Comparison of ENCODE assay signal across 17 mouse cellular contexts in genomic region chr5:111233022-111233709, GRCm38 (mm10).
A peak's percentile ranks its signal among the peaks of the same experiment; 100 is the strongest.
DNase-seq lines count a peak whose midpoint lies in the region; ATAC-seq lines count a peak whose summit lies in the region.
"Had no signal": no experiment of that assay in that cellular context is flagged by ENCODE, and none has a peak within 500 bp of the region (broad histone marks: within the 10 kb centered on the region; RNA-seq: fewer than 3 reads in every experiment).

No protein-coding gene starts in this region.

- H3K27me3 ChIP-seq in heart, embryonic 10.5 days (ENCODE audit: insufficient read depth, poor library complexity, severe bottlenecking), result peaks cover 37% of the 10 kb centered on the region
- H3K27me3 ChIP-seq in heart, embryonic 12.5 days (replicated peaks), result 0 out of 2 replicates have a peak, but pooled peaks cover 5% of the 10 kb centered on the region
- H3K27me3 ChIP-seq in neural tube, embryonic 11.5 days (ENCODE audit: control insufficient read depth, insufficient read depth, low read length), result no peaks in the 10 kb centered on the region
- no peaks in the 10 kb centered on the region for H3K27me3 ChIP-seq in hindbrain, embryonic 14.5 days (ENCODE audit: control insufficient read depth, insufficient read depth, low read length)
- H3K27me3 ChIP-seq in neural tube, embryonic 13.5 days, result no peaks in the 10 kb centered on the region
- H3K27me3 ChIP-seq: embryonic facial prominence, embryonic 13.5 days; lung, embryonic 15.5 days had no signal

- no peak overlapping the region for H3K4me2 ChIP-seq in heart, embryonic 12.5 days
- no peak overlapping the region for H3K4me2 ChIP-seq in neural tube, embryonic 11.5 days (ENCODE audit: low read depth)
- H3K4me2 ChIP-seq in hindbrain, embryonic 14.5 days (replicated peaks), result no peak overlapping the region
- no peak overlapping the region for H3K4me2 ChIP-seq in neural tube, embryonic 13.5 days
- H3K4me2 ChIP-seq: embryonic facial prominence, embryonic 13.5 days; liver, embryonic 11.5 days; lung, embryonic 15.5 days had no signal

- ATAC-seq in heart, embryonic 12.5 days (ENCODE audit: insufficient number of reproducible peaks, low FRiP score), result no peak
- ATAC-seq in neural tube, embryonic 11.5 days (ENCODE audit: insufficient read depth, low FRiP score, low TSS enrichment), result no peak
- no peak for ATAC-seq in hindbrain, embryonic 14.5 days (ENCODE audit: low FRiP score)
- no peak for ATAC-seq in neural tube, embryonic 13.5 days (ENCODE audit: low read depth)

- 67% methylated on average over 24 of the region's 24 CpGs for WGBS in heart, embryonic 10.5 days
- WGBS in heart, embryonic 12.5 days, result 64% methylated on average over 24 of the region's 24 CpGs
- WGBS in neural tube, embryonic 11.5 days, result 59% methylated on average over 24 of the region's 24 CpGs
- WGBS in hindbrain, embryonic 14.5 days, result 69% methylated on average over 24 of the region's 24 CpGs
- 65% methylated on average over 24 of the region's 24 CpGs for WGBS in neural tube, embryonic 13.5 days

- peaks cover 17% of the 10 kb centered on the region; the same call in 1 of the 2 replicates for H3K36me3 ChIP-seq in heart, embryonic 10.5 days
- peaks cover 31% of the 10 kb centered on the region for H3K36me3 ChIP-seq in heart, embryonic 12.5 days
- H3K36me3 ChIP-seq in neural tube, embryonic 11.5 days (ENCODE audit: control insufficient read depth, insufficient read depth, low read length), result no peaks in the 10 kb centered on the region; the same call in 1 of the 2 replicates
- H3K36me3 ChIP-seq in hindbrain, embryonic 14.5 days (replicated peaks; ENCODE audit: control insufficient read depth, insufficient read depth), result peaks cover 70% of the 10 kb centered on the region
- peaks cover 73% of the 10 kb centered on the region for H3K36me3 ChIP-seq in neural tube, embryonic 13.5 days

- peak overlapping the region; percentile 33 for H3K27ac ChIP-seq in heart, embryonic 10.5 days
- H3K27ac ChIP-seq in heart, embryonic 12.5 days (ENCODE audit: poor library complexity, severe bottlenecking), result no peak overlapping the region
- no peak overlapping the region for H3K27ac ChIP-seq in neural tube, embryonic 11.5 days (ENCODE audit: low read depth, low read length)
- H3K27ac ChIP-seq in hindbrain, embryonic 14.5 days, result 0 out of 2 replicates have a peak overlapping the region, but pooled peaks have one; percentile 47
- H3K27ac ChIP-seq in neural tube, embryonic 13.5 days (replicated peaks), result peak overlapping the region; percentile 75
- H3K27ac ChIP-seq: embryonic facial prominence, embryonic 13.5 days; lung, embryonic 15.5 days had no signal

- no peak overlapping the region for H3K9ac ChIP-seq in heart, embryonic 12.5 days
- peak overlapping the region; percentile 3; the same call in 1 of the 2 replicates for H3K9ac ChIP-seq in neural tube, embryonic 11.5 days (ENCODE audit: low read length)
- H3K9ac ChIP-seq in hindbrain, embryonic 14.5 days, result no peak overlapping the region
- H3K9ac ChIP-seq in neural tube, embryonic 13.5 days, result 0 out of 2 replicates have a peak overlapping the region, but pooled peaks have one; percentile 4
- H3K9ac ChIP-seq: embryonic facial prominence, embryonic 13.5 days; lung, embryonic 15.5 days had no signal

- no peak for DNase-seq in heart, embryonic 10.5 days (ENCODE audit: low spot score)
- no peak for DNase-seq in neural tube, embryonic 11.5 days (ENCODE audit: low spot score)
- DNase-seq in neural tube, embryonic 10.5 days (ENCODE audit: extremely low spot score, low spot score), result no peak
- no peak for DNase-seq in hindbrain, embryonic 14.5 days (ENCODE audit: low spot score)
- no peak for DNase-seq in frontal cortex, postnatal 10 days (ENCODE audit: low spot score in 2 of 2)
- DNase-seq in heart, postnatal 4 days, result no peak
- DNase-seq: adrenal gland, postnatal 10 days; cerebellum, adult 11 months; cerebellum, postnatal 14 days; heart, adult 18-20 months; kidney, adult 8-10 months; kidney, postnatal 4 days had no signal

- H3K4me3 ChIP-seq in heart, embryonic 10.5 days, result no peak overlapping the region
- no peak overlapping the region for H3K4me3 ChIP-seq in heart, embryonic 12.5 days
- no peak overlapping the region for H3K4me3 ChIP-seq in neural tube, embryonic 11.5 days (ENCODE audit: low read depth, low read length)
- H3K4me3 ChIP-seq in hindbrain, embryonic 14.5 days (replicated peaks; ENCODE audit: low read length), result no peak overlapping the region
- no peak overlapping the region for H3K4me3 ChIP-seq in neural tube, embryonic 13.5 days
- H3K4me3 ChIP-seq: embryonic facial prominence, embryonic 13.5 days; lung, embryonic 15.5 days had no signal

- no peaks in the 10 kb centered on the region for H3K9me3 ChIP-seq in heart, embryonic 10.5 days
- H3K9me3 ChIP-seq in heart, embryonic 12.5 days (replicated peaks), result no peaks in the 10 kb centered on the region
- H3K9me3 ChIP-seq in neural tube, embryonic 11.5 days (ENCODE audit: control insufficient read depth, low read length), result no peaks in the 10 kb centered on the region
- H3K9me3 ChIP-seq in hindbrain, embryonic 14.5 days (ENCODE audit: control insufficient read depth, low read length), result no peaks in the 10 kb centered on the region
- no peaks in the 10 kb centered on the region for H3K9me3 ChIP-seq in neural tube, embryonic 13.5 days
- H3K9me3 ChIP-seq: embryonic facial prominence, embryonic 13.5 days; lung, embryonic 15.5 days had no signal

- H3K4me1 ChIP-seq in heart, embryonic 10.5 days, result peaks cover 56% of the 10 kb centered on the region
- peaks cover 50% of the 10 kb centered on the region for H3K4me1 ChIP-seq in heart, embryonic 12.5 days (replicated peaks)
- H3K4me1 ChIP-seq in neural tube, embryonic 11.5 days (ENCODE audit: control insufficient read depth, insufficient read depth, low read length), result peaks cover 43% of the 10 kb centered on the region
- peaks cover 22% of the 10 kb centered on the region for H3K4me1 ChIP-seq in hindbrain, embryonic 14.5 days (replicated peaks; ENCODE audit: control insufficient read depth, insufficient read depth, low read length)
- H3K4me1 ChIP-seq in neural tube, embryonic 13.5 days (replicated peaks), result peaks cover 59% of the 10 kb centered on the region

Comparison
In these comparisons a context has a peak if more than half of its experiments do, and no peak if none do; other contexts are left out.
1. H3K27ac ChIP-seq: peak in heart, embryonic 10.5 days (single experiment), hindbrain, embryonic 14.5 days (single experiment) and neural tube, embryonic 13.5 days (single experiment); none in heart, embryonic 12.5 days (single experiment) and neural tube, embryonic 11.5 days (single experiment).
2. H3K9ac ChIP-seq: peak in neural tube, embryonic 11.5 days (single experiment) and neural tube, embryonic 13.5 days (single experiment); none in heart, embryonic 12.5 days (single experiment) and hindbrain, embryonic 14.5 days (single experiment).